Mouse (Mus musculus) heart, postnatal 0 days (tissue): ENCODE measurements around the gene Atp1a3. TPM values are rescaled to one million over a fixed set of nuclear protein-coding genes. Genes with fewer than 3 reads are reported as not detected.

ENCODE experiments used
- ATAC-seq: fragments of 200-750 bp; cut with Nextera tagmentation; 2 replicates; pipeline ENCODE4 v1.8.0; 2017; ENCODE audit warnings: low read depth, moderate number of reproducible peaks, moderate library complexity; ENCODE audit not compliant: insufficient read depth
- DNase-seq: peaks from one replicate; pipeline ENCODE4 v3.0.0-alpha.2; 2016; ENCODE audit warnings: low spot score
- H3K27ac ChIP-seq: fragments of 300-500 bp; sonication (generic); 2 replicates; pipeline ENCODE4 v1.5.1; 2014; ENCODE audit warnings: low read depth, mild to moderate bottlenecking
- H3K27me3 ChIP-seq: fragments of 300-500 bp; sonication (generic); 2 replicates; pipeline ENCODE4 v1.6.1; 2014; ENCODE audit warnings: low read length, mixed read lengths; ENCODE audit not compliant: control insufficient read depth, insufficient read depth
- H3K36me3 ChIP-seq: fragments of 300-500 bp; sonication (generic); replicated peaks from 2 replicates; pipeline ENCODE4 v1.6.1; 2014; ENCODE audit warnings: low read length, mixed read lengths; ENCODE audit not compliant: control insufficient read depth, insufficient read depth
- H3K4me1 ChIP-seq: fragments of 300-500 bp; sonication (generic); 2 replicates; pipeline ENCODE4 v1.6.1; 2014; ENCODE audit warnings: antibody characterized with exemption; ENCODE audit not compliant: control insufficient read depth, insufficient read depth
- H3K4me2 ChIP-seq: fragments of 300-500 bp; sonication (generic); 2 replicates; pipeline ENCODE4 v1.6.1; 2014; ENCODE audit warnings: low read depth, mild to moderate bottlenecking, low read length, moderate library complexity
- H3K4me3 ChIP-seq: fragments of 300-500 bp; sonication (generic); 2 replicates; pipeline ENCODE4 v1.5.1; 2014; ENCODE audit warnings: low read depth, low read length
- H3K9ac ChIP-seq: fragments of 300-500 bp; sonication (generic); replicated peaks from 2 replicates; pipeline ENCODE4 v1.6.1; 2014; ENCODE audit warnings: low read depth, low read length, mixed read lengths
- H3K9me3 ChIP-seq: fragments of 300-500 bp; sonication (generic); replicated peaks from 2 replicates; pipeline ENCODE4 v1.6.1; 2016; ENCODE audit warnings: low read length; ENCODE audit not compliant: control insufficient read depth
- CTCF ChIP-seq: IDR thresholded peaks from 2 replicates; pipeline ENCODE4 v1.5.1; 2016; ENCODE audit warnings: antibody characterized with exemption, control low read depth, low read depth
- EP300 ChIP-seq: IDR thresholded peaks from 2 replicates; pipeline ENCODE4 v1.6.1; 2016; ENCODE audit warnings: antibody characterized with exemption, low read depth
- WGBS: fragments of 180-500 bp; shearing (Covaris S2); extraction: QIAGEN DNeasy Blood & Tissue Kit; methylation state at CpG from one replicate; pipeline ENCODE4 v1.1.7; 2014; 5-methylcytosine and 5-hydroxymethylcytosine counted together
- polyA plus RNA-seq: library from polyadenylated mRNA; unstranded; fragments of >200 nt; fragmentation: Nextera tagmentation; extraction: Ambion mirVana; gene quantifications from 2 replicates; pipeline ENCODE4 v1.2.1, GENCODE M21; 2015
- total RNA-seq: library from RNA; depleted of rRNA; stranded (reverse); fragments of >200 nt; gene quantifications from 2 replicates; pipeline ENCODE4 v1.2.3, GENCODE M21; 2014; ENCODE audit warnings: low replicate concordance

Gene Atp1a3
- total and polyA plus RNA-seq, 2 experiments from 2014 or later: 0.04 to 0.12 TPM

DNA sequence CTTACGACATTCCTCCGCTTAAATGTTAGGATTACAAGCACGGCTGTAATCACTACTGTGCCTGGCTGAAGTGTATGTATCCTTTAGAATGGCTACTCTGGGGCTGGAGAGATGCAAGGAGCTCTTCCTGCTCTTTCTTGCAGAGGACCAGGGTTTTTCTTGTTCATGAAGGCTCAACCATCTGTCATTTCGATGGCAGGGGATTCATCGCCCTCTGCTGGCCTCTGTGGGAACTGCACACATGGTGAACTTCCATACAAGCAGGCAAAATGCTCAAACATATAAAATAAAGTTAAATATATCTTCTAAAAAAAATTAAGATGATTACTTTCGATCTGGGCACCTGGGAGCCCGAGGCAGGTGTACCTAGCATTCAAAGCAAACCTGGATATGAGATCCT lies 30.2 kb upstream of the Atp1a3 start:
- Histone ChIP-seq H3K27ac (no peak overlapping the region), H3K27me3 (no peaks in the 10 kb centered on the region), H3K4me2 (no peak overlapping the region), H3K4me1 (no peaks in the 10 kb centered on the region), H3K4me3 (no peak overlapping the region), H3K36me3 (no peaks in the 10 kb centered on the region), H3K9me3 (no peaks in the 10 kb centered on the region), H3K9ac (no peak overlapping the region)
- WGBS: 49% methylated on average over 7 of the region's 7 CpGs
- peak; percentile 41 for DNase-seq
- TF ChIP-seq CTCF: peak; percentile 87
- TF ChIP-seq EP300: no peak
- ATAC-seq: no peak

DNA sequence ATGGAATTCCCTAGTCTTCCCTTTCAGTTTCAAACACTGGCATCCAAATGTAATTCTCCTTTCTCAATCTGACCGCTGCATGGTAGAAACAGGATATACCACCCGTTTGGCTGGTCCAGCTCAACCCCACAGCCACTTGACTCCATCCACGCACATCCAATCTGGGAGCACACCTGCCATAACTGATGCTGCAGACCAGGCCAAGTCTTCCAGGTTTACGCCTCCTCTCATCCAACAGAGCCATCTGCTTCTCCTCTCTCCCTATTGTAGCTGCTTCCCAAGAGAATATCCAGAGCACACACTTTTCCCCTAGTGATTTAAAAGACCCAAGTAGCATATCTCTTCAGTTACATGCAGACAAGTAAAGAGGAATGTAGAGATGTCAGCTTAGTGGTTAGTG lies 29.0 kb upstream of the Atp1a3 start:
- H3K9me3 ChIP-seq: no peaks in the 10 kb centered on the region
- ATAC-seq (no peak), DNase-seq (no peak)
- H3K4me2 ChIP-seq: no peak overlapping the region
- H3K36me3 ChIP-seq: no peaks in the 10 kb centered on the region
- no peaks in the 10 kb centered on the region for H3K27me3 ChIP-seq
- H3K27ac ChIP-seq: no peak overlapping the region
- no peak overlapping the region for H3K4me3 ChIP-seq
- TF ChIP-seq CTCF: no peak
- TF ChIP-seq EP300: no peak
- H3K4me1 ChIP-seq: no peaks in the 10 kb centered on the region
- 85% methylated on average over 4 of the region's 4 CpGs for WGBS
- H3K9ac ChIP-seq: no peak overlapping the region

DNA sequence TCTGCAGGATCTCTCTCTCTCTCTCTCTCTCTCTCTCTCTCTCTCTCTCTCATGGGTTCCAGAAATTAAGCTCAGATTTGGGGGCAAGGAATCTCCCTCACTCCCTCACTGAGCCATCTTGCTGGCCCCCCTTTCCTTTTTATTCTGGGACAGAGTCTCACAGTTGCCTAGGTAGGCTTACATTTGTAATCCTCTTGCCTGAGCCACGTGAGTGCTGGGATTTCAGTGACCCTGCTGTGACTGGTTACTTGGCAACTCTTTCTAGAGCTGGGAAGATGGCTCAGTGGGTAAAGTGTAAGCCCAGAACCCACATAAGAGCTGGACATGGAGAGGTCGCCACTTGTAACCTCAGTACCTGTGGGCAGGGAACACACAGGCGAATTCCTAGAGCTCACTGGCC lies 25.8 kb upstream of the Atp1a3 start:
- Histone ChIP-seq H3K4me3 (no peak overlapping the region), H3K4me1 (no peaks in the 10 kb centered on the region), H3K27ac (no peak overlapping the region), H3K9ac (no peak overlapping the region), H3K9me3 (no peaks in the 10 kb centered on the region), H3K36me3 (no peaks in the 10 kb centered on the region), H3K4me2 (no peak overlapping the region), H3K27me3 (no peaks in the 10 kb centered on the region)
- no peak for TF ChIP-seq CTCF
- TF ChIP-seq EP300: no peak
- DNase-seq (no peak), ATAC-seq (no peak)
- 75% methylated on average over 3 of the region's 3 CpGs for WGBS

DNA sequence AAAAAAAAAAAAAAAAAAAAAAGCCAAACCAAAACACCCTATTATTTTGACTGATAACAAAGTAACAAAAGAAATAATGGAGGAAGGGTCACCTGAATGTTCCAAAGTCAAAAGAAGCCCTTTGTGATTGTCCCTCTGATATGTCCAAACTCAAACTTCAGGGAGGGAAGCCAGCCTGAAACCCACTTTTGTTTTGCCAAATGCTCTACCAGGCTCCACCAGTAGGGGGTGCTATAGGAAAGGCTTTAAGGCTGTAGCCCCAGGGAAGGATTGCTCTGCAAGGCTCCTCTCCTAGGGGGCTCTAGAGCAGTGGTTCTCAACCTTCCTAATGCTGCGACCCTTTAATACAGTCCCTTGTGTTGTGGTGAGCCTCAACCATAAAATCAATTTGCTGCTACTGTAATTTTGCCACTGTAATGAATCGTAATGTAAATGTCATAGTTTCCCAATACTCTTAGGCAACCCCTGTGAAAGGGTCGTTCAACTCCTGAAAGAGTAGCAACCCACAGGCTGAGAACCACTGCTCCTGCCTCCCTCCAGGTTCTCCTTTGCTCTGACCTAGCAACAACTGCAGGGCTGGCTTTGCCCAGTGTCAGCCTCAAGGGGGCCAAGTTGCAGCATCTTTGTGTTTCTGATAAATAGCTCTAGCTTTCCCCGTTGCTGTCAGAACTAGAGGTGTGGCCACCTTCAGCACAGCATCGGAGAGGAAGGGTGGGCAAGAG lies 24.4 kb upstream of the Atp1a3 start:
- Histone ChIP-seq H3K9me3 (no peaks in the 10 kb centered on the region), H3K36me3 (no peaks in the 10 kb centered on the region), H3K4me3 (no peak overlapping the region), H3K4me1 (no peaks in the 10 kb centered on the region), H3K4me2 (no peak overlapping the region), H3K9ac (no peak overlapping the region), H3K27ac (no peak overlapping the region), H3K27me3 (no peaks in the 10 kb centered on the region)
- DNase-seq (peak; percentile 61), ATAC-seq (peak; percentile 31; the same call in 1 of the 2 replicates)
- WGBS: 27% methylated on average over 5 of the region's 5 CpGs
- peak; percentile 87 for TF ChIP-seq CTCF
- TF ChIP-seq EP300: no peak

DNA sequence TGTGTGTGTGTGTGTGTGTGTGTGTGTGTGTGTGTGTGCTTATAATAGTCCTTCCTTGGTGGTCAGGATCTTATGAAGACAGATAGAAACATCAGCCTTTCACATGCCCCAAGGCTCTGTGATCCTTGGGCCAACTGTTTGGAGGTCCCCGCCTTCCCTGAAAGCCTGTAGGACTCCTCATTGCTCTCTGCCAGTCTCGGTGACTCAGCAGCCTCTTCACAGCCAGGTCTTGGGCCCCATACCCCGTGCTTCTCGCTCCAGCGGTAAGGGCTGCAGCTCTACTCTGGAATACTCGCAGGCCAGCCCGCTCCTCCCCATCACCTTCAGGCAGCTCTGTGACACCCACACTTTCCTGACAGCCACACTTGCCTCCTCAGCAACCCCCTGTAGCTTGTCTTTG lies 20.7 kb upstream of the Atp1a3 start:
- Histone ChIP-seq H3K9me3 (no peaks in the 10 kb centered on the region), H3K4me2 (no peak overlapping the region), H3K4me1 (no peaks in the 10 kb centered on the region), H3K27ac (no peak overlapping the region), H3K4me3 (no peak overlapping the region), H3K9ac (no peak overlapping the region), H3K36me3 (no peaks in the 10 kb centered on the region), H3K27me3 (no peaks in the 10 kb centered on the region)
- no peak for DNase-seq
- 35% methylated on average over 7 of the region's 7 CpGs for WGBS
- ATAC-seq: no peak
- TF ChIP-seq CTCF: no peak
- no peak for TF ChIP-seq EP300
